Mouse (Mus musculus) right cerebral cortex, postnatal 36 days (tissue): ENCODE measurements at regions not wholly inside any gene's neighbourhood (a gene's known extent, or its start where the extent isn't known, plus 50 kb on each side); places are given as distances from the start of the nearest gene placed in this dataset.
A peak's percentile ranks its signal among the peaks of the same experiment; 100 is the strongest.

Experiments used
- DNase-seq, 2 experiments: peaks; one replicate each; pipeline ENCODE4 v3.0.0; 2022; ENCODE audit warnings: low spot score in 2 of 2, mixed read lengths in 1 of 2

DNA sequence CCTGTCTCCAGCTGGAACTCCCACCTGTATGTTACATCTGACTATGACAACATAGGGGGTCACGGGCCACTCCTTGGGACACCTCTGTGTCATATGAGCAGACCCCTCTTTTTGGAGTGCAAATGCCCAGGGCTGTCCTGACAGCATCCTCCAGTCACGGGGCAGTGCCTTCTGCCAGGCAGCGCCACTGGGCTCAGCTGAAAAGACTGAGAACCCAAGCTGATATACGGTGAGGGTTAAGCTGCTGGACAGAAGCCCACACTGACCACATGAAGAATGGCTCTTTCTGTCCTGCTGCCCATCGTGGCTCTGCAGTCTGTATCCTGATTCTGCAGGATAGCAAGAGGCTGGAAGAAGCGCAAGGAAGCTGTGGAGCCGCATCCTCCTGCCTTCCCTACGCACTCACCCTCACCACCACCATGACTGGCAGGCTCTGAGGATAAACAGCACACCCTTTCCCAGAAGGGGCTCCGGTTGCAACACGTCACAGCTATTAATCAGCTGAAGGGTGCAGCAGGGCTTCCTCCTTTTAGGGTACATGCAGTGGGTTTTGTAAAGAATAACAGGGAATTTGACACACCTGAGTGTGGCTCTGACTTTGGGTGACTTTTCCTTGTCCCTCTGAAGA is 93.9 kb upstream of the Arntl start:
- no peak for DNase-seq

DNA sequence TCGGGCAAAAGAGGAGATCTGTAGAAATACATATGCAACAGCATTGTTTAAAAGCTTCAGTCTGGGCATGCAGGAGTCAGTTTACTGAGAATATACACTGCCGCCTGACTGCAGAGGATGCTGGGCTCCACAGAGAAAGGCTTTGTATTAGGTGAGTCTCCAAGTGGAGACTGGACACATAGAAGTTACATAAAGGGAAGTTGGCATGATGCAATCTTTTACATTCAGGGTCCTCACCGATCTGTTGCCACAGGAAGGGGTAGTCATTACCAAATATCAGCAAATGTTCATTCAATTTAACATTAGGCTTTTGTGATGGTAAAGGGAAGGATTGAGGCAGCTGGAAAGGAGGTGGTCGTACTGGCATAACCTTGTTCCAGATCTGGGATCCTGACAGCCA is 89.7 kb upstream of the Arntl start:
- DNase-seq: no peak

DNA sequence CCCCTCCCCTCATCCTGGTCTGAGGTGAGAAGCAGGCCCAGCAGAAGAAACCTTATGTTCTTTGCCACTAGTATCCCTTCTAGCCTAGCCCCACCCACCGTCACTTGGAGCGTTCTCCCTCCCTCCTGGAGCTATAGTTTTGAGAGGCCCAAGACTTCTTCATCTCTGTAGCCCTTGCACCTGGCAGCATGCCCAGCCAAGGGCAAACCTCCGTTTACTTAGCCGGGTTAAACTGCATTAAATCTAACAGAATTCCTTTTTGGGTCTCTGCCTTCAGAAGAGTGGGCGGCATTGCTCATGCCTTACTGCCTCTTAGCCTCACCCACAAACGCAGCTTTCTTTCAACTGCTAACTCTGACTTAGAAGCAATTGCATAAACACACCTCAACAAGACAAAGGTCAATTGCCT is 85.3 kb upstream of the Arntl start:
- DNase-seq: no peak

DNA sequence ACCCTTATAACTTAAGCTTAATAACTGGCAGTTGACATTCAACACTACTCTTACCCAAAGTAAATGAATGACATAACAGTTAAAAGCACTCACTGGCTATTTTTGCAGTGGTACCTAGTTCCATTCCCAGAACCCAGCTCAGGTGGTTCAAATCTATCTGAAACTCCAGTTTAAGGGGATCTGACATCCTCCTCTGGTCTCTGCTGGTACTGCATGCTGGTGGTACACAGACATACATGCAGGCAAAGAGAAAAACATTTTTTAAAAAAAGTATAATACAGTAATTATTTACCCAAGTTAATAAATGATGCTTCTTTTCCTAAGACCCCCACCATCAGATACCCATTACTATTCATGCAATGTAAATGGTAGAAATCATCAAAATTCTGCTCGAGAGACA is 81.3 kb upstream of the Arntl start:
- DNase-seq: no peak

- no peak for DNase-seq
Observed at GRCm38 (mm10) chr7:113130552-113130951, 76.7 kb upstream of the Arntl start.

DNA sequence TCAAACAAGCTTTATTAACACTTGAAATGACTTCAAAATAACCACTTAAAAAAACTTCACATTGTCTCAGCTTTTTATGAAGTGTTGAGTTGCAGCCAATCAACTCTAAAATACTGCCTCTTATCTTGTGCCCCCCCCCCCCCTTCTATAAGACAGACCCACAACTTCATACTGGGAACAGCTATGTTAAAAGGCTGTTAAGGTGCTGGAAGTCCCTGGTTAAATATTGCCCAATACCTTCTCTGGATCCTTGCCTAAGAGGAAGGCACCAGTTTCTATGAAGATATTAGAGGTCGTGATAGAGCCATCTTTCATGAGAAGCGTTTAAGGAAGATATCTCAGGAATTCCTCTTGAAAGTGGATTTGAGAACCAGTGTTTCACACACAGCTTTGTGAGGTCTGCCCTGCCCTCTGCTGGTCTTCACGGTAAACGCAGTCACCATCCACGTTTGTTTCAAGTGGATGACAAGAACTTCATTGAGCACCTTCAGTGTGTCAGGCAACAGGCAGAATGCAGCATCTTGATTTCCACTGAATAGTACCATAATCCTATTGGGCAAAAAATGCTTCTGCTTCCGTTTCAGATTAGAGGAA is 75.2 kb upstream of the Arntl start:
- DNase-seq: peak; percentile 75 to 80

- DNase-seq: no peak
Observed at GRCm38 (mm10) chr7:113133891-113134290, 73.4 kb upstream of the Arntl start.

- peak in 1 of 2 experiments; percentile 74 for DNase-seq
Observed at GRCm38 (mm10) chr7:113140011-113140438, 67.2 kb upstream of the Arntl start.

DNA sequence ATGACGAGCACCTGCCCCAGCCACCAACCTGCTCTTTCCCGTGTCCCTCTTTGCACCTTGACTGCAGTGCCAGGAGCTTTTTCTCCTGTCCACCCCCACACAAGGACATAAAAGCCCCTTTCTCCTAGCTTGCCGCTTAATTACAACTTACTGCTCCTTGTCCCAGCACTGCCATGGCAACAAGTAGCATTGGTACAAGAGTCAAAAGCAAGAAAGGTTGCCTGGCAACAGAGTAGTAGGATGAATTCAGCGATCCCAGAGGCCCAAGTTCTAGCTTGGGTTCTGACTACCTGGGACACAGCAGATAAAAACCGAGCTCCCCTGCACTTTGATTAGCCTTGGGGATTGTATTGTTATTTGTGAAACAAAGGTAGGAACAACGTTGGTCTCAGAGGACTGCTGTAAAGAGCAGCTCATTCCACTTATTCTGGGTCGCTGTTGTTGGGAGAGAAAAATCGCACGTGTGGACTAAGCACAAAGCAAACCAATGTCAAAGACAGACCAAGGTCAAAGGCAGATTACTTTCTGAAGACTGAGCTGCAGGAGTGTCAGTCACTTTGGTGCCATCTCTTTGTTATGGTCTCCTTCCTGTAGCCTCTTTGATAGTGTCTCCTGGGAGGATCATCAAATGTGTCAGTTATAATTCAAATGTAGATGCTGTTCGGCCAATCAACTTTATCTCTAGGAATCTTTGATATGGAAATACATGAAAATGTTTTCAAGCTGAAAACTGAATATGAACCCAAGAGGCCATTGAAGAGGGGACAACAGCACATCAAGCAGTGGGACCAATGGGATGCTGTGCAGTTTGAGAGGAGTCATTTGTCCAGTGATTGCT is 65.2 kb upstream of the Arntl start:
- no peak for DNase-seq

DNA sequence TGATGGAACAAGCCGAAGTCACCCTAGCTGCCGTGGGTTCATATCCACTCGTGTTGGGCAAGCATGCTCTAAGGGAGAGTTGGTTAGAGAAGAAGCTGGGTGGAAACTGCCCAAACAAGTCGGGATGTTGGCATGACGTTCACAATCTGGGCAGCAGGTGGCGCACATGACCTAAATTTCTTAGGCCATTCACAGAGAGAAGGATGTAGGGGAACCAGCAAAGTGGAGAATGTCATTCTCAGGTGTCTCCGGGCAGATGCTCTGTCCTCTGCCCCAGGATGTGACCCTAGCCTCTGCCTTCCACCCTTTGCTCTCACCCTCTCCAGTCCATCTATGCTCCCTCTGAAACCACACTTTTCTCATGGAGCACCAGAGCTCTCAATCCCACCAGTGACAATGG is 63.7 kb upstream of the Arntl start:
- DNase-seq: peak; percentile 71 to 77

DNA sequence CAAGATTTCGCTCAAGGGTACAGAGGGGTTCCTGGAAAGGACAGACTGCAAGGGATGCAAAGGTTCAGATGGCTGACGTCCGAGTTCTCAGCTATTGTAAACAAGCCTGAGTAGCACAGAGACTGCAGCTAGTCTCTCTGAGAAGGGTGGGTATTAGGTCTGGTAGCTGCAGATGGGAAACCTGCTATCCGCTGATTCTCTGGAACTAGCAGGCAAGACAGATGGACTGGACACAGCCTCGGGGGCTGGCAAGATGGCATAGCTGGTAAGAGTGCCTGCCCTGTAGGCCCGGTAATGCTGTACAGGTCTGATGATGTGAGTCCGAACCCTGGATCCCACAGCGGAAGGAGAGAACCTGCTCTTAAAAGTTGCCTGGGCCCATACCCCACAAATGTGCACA is 62.2 kb upstream of the Arntl start:
- no peak for DNase-seq

- DNase-seq: no peak
Observed at GRCm38 (mm10) chr7:113146108-113146507, 61.2 kb upstream of the Arntl start.

DNA sequence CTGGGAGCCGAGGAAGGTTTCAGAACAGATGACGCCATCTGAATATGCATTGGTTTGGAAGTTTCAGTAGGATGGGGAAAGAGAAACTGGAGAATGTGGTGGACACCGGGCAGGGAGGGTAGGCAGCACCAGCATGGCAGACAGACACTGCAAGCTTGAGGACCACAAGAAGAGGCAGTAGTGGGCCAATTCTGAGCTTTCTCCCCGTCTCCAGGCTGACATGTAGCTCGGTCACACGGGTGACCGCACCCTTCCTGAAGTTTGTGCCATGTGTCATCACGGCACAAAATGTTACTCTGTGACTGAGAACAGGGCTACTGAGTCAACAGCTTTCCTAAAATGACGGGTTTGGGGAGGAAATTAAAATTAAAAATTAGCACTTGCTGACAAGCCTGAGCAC is 60.7 kb upstream of the Arntl start:
- DNase-seq: no peak

DNA sequence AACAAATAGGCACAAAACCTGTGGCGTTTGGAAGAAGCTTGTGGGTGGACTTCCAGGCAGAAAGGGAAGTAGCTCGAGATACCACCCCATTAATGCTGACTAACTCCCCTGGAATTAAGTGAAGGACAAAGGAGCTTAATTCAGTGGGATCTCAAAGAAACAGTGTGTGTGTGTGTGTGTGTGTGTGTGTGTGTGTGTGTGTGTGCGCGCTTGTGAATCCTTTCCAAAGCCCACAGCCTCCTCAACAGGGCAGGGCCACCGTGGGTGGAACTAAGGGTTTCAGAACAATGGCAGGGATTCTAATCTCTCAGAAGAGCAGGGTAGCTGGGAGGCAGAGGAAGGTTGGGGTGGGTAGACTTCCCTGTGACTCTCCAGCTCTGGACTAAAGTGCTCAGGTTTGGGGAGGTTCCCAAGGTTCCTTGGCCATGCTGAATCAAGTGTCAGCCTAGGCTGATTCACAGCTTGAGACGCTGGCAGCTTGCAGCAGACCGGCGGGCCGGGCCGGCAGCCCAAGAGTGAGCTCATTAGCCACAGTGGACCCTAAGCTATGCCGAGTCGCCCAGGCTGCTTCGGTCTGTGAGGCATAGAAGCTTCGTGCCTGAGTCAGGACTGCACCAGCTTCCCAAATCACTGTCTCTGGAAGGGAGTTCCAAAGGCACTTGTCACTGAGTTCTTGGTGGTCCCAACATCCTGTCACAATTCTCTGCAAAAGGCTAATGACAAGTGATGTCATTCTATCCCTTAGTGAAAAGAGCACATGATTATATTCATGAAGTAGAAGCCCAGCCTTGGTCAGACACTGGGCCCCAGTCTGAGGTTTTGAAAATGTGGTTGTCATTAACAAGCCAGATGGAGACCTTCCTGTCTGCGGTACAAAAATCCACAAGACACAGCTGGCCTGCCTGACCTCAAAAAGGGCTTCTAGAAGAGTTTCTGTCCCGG is 59.6 kb upstream of the Arntl start:
- DNase-seq: no peak

DNA sequence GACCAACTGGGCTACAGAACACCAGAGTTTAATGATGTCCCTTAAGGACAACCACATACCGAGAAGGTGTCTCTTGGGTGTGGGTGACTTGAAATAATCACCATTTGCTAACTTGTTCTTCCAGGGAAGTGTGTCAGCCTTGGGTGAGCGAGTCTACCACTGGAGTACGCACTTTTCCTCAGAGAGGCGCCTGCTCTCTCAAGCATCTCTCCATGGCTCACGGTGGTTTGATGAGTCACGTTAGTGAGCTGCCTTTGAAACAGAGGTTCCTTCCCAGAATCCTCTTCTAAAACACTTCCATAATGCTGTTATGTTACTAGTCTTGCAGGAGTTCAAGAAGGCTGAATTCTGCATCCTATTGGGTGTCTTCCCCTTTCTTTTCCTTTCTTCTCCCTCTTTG is 58.6 kb upstream of the Arntl start:
- no peak for DNase-seq

DNA sequence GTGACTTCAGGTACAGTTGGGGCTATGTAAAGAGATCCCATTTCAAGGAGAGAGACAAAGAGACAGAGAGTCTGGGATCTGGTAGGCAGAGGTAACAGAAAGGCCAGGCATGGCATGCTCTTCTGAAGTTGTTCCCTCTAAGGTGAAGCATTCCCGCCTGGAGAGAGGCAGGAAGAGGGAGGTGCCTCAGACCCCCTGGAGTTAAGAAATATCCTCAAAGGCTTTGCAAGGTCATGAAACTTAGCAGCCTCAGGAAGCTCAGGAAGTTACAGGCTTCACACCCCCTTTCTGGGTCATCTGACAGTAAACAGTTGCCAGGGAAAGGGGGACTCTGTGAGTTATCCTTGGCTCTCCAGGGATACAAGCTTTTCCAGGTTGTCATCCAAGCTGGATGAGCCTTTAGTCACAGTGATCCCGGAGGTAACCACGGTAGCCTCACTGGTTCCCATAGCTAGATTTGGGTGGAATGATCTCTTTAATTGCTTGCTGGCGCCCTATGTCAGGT is 57.2 kb upstream of the Arntl start:
- no peak for DNase-seq

DNA sequence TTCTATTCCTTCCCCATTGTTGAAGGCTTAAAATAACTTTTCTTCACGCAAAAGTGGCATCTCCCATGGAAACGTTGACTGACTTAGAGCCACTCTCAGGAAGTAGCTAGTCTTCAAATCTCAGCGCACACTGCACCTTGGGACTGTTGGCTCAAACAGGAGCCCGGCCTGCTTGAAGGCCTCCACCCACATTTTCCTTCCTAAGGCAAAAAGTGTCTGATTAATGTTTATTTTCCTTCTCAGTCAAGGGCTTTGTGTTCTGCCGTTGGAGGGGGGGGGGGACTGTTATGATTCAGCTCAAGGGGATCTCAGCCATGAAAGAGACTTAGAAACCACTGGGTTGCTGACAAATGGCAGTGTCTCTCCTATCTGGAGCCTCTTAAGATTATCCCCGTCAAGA is 56.5 kb upstream of the Arntl start:
- no peak for DNase-seq

- DNase-seq: no peak
Observed at GRCm38 (mm10) chr7:113151499-113151898, 55.8 kb upstream of the Arntl start.

DNA sequence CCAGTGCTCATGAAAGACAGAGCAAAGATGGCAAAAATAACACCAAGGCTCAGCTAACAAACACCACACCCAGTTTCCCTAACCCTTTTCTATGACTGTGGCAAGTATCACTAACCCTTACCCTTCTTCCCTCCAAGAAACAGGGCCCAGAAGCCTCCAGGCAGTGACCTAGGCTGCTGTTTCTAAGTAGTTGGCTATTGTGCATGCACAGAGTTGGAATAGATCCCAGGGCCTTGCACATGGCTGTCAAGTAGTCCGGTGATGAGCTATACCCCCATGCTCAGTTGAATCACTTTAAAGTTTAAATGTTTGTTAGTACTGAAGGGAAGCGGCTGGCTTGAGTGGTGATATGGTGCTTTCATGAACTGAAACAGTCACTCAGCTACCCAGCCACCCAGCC is 53.9 kb upstream of the Arntl start:
- DNase-seq: no peak

DNA sequence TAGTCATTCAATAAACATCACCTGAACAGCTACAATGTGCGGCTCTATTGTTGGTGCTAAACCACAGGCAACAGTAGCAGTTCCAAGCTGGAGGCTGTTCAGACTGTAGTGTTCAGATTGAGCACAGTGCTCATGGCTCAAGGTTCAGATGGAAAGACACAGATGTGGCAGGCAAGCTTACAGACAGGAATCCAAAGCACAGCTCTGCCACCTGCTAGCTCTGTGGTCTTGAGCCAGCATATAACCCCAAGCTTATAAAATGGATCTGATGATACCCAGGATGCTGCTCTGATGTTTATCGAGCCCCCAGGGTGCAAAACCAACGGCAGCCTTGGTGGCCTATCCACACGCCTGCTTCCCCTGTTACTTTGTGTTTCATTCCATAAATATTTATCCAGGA is 53.2 kb upstream of the Arntl start:
- DNase-seq: no peak

DNA sequence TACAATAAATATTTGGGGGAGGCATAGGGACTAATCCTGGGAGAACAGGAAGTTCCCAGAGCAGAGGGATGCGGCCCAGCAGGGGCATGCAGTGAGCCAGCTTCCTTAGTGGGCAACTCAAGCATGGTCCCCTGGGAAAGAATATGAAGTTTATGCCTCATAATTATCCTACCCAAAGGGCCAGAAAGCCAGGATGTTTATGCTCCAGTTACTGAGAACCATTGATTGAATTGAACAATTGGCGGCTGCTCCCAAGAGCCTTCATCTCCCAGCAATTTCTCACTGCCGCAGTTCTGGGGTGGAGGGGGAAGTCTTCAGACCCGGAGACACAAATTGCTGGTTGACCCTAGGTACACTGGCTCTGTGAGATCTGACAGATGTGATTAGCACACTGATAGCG is 50.9 kb upstream of the Arntl start:
- no peak for DNase-seq
